Mouse (Mus musculus) neutrophil, adult 65 days (primary cell): ENCODE measurements around the gene St8sia2. TPM values are rescaled to one million over a fixed set of nuclear protein-coding genes. Genes with fewer than 3 reads are reported as not detected.

ENCODE experiments used
- total RNA-seq: library from RNA; stranded (reverse); gene quantifications from 2 replicates; pipeline ENCODE4 v1.2.4, GENCODE M21; 2023

St8sia2 gene
- not detected in 2 replicates for total RNA-seq

DNA sequence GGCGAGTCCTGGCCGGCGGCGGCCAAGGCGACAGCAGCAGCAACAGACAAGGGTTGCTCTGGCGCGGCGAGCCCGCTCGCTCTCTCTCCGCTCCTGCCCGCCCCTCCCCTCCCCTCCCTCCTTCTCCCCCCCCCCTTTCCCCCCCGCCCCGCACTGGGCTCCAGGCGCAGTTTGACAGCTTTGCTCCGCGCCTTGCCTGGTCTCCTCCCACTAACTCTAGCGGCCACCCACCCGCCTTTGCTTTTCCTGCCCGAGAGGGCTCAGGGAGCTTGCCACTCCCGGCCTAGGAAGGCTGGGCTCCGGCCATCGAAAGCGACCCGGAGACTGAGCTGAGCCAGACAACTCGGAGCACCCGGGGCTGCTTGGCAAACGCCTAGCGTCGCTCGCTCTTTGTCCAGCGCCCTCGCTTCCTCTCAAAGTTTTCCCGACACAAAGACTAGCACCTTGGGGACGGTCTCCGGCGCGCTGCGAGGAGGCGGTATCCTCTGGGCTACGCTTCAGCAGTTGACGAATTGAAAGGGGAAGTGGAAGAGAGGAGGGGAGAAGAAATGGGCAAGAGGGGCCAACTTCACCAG lies at the start of gene St8sia2:
Gene St8sia2, minus strand, starts transcription at position 90 of the 575 bp plus-strand sequence.

